Mouse (Mus musculus) heart, adult 2 months (tissue): Measurements from ENCODE around the gene Sept9.

Experiments
- EP300 ChIP-seq: fragments of 200-500 bp; IDR thresholded peaks from 2 replicates; pipeline ENCODE4 v1.6.1; 2011; ENCODE audit warnings: low read depth, low read length, control low read depth; ENCODE audit not compliant: insufficient read depth
- POLR2A ChIP-seq: fragments of 200-500 bp; IDR thresholded peaks from 2 replicates; pipeline ENCODE4 v1.6.1; 2011; ENCODE audit warnings: mild to moderate bottlenecking, low read depth, low read length, control low read depth; ENCODE audit not compliant: insufficient read depth

DNA sequence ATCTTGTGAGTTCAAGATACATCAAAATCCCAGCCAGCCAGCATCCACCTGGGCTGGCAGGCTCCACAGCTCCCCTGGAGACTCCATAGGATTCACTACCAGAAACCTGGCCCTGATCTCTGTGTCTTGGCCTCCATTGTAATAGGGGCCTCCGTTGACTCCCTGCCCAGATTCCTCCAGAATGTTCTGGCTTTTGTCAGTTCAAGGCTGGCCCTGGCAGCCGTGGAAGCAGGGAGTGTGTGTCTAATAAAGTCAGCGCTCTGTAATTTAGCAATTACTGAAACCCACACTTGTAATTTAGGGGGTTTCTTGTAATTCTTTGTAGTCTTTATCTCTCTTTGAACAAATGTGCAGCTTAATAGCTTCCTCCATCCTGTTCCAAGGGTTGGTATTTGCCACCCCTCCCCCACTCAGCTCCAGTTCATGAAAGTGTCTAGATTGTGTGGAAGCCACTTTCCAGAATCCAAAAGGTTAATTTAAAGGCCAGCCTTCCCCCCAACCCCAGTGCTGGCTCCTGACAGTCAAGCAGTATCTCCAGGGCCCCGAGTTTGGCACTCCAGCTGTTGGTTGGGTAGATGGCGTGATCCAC lies 170.9 kb downstream of the Sept9 start:
- TF ChIP-seq POLR2A (no peak), EP300 (no peak)
